In the genomic region with DNA sequence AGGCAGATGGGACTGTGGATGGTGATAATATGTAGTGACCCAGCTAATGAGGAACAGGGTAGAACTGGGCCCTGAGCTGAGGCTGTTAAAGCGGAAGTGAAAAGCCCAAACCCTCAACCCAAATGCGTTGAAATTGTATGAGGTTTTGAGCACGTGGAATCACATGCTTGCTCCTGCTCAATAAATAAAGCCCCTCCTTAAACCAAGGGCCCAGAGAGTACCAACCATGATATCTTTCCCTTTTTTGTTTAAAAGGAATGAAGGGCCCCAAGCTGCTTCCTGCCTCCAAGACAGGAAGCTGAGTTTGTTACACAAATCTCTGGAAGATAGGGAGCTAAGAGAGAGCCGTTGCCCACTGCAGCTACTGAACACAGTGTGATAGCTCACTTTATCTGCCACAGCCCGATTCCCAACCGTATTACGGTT, we compare ENCODE assay signal across 9 mouse cellular contexts. TPM values are rescaled to one million over a fixed set of nuclear protein-coding genes. Genes with fewer than 3 reads are reported as not detected.
DNase-seq lines count a peak whose midpoint lies in the region; ATAC-seq and TF ChIP-seq lines count a peak whose summit lies in the region.
"Had no signal": no experiment of that assay in that cellular context is flagged by ENCODE, and none has a peak within 500 bp of the region (broad histone marks: within the 10 kb centered on the region; RNA-seq: fewer than 3 reads in every experiment).

No protein-coding gene starts in this region.

- TF ChIP-seq CTCF in liver, embryonic 14.5 days (IDR thresholded peaks at IDR 0.05; ENCODE audit: low read depth) = no peak

- peak; percentile 29; the same call in 1 of the 2 replicates for ATAC-seq in neural tube, embryonic 13.5 days (ENCODE audit: low read depth)
- peak; percentile 50 for ATAC-seq in erythroid progenitor cell, adult 5-6 weeks (replicated peaks; ENCODE audit: low FRiP score, poor library complexity, severe bottlenecking)
- ATAC-seq in liver, embryonic 14.5 days (ENCODE audit: insufficient read depth) = peak; percentile 61
- ATAC-seq: midbrain, embryonic 15.5 days had no signal

- H3K4me2 ChIP-seq in neural tube, embryonic 13.5 days = no peak overlapping the region
- H3K4me2 ChIP-seq in liver, embryonic 14.5 days (ENCODE audit: low read depth) = peak overlapping the region; percentile 63
- H3K4me2 ChIP-seq: midbrain, embryonic 15.5 days had no signal

- H3K4me1 ChIP-seq in neural tube, embryonic 13.5 days (replicated peaks) = peaks cover 43% of the 10 kb centered on the region
- H3K4me1 ChIP-seq in liver, embryonic 14.5 days (replicated peaks; ENCODE audit: control insufficient read depth in 2 of 2, insufficient read depth in 2 of 2, low read length in 1 of 2) = peaks cover 56 to 66% of the 10 kb centered on the region in 2 experiments

- H3K27me3 ChIP-seq in neural tube, embryonic 13.5 days = no peaks in the 10 kb centered on the region
- no peaks in the 10 kb centered on the region for H3K27me3 ChIP-seq in liver, embryonic 14.5 days (ENCODE audit: control insufficient read depth, insufficient read depth, low read length)
- no peaks in the 10 kb centered on the region for H3K27me3 ChIP-seq in splenic B cell, adult 2 months (ENCODE audit: control insufficient read depth, insufficient read depth, low read length, poor library complexity, severe bottlenecking)
- H3K27me3 ChIP-seq: midbrain, embryonic 15.5 days had no signal

- no peak overlapping the region for H3K9ac ChIP-seq in neural tube, embryonic 13.5 days
- H3K9ac ChIP-seq in liver, embryonic 14.5 days (replicated peaks) = peak overlapping the region; percentile 44
- H3K9ac ChIP-seq: midbrain, embryonic 15.5 days had no signal

- peak overlapping the region; percentile 33 for H3K27ac ChIP-seq in neural tube, embryonic 13.5 days (replicated peaks)
- peak overlapping the region; percentile 82 for H3K27ac ChIP-seq in liver, embryonic 14.5 days
- H3K27ac ChIP-seq: midbrain, embryonic 15.5 days had no signal

- peaks cover 10% of the 10 kb centered on the region; the same call in 1 of the 2 replicates for H3K36me3 ChIP-seq in neural tube, embryonic 13.5 days
- no peaks in the 10 kb centered on the region for H3K36me3 ChIP-seq in liver, embryonic 14.5 days (replicated peaks; ENCODE audit: control insufficient read depth, insufficient read depth, low read depth)
- H3K36me3 ChIP-seq in splenic B cell, adult 2 months (ENCODE audit: control insufficient read depth, insufficient read depth, low read length, poor library complexity, severe bottlenecking) = no peaks in the 10 kb centered on the region
- H3K36me3 ChIP-seq: midbrain, embryonic 15.5 days had no signal

- WGBS in neural tube, embryonic 13.5 days = 63% methylated on average over 7 of the region's 7 CpGs
- WGBS in liver, embryonic 14.5 days (ENCODE audit: insufficient replicate concordance) = 5% methylated on average over 7 of the region's 7 CpGs

- H3K9me3 ChIP-seq in neural tube, embryonic 13.5 days = no peaks in the 10 kb centered on the region
- H3K9me3 ChIP-seq in liver, embryonic 14.5 days (ENCODE audit: control insufficient read depth, low read length) = no peaks in the 10 kb centered on the region
- H3K9me3 ChIP-seq: midbrain, embryonic 15.5 days had no signal

- DNase-seq in neural tube, embryonic 10.5 days (ENCODE audit: extremely low spot score, low spot score) = no peak
- peak in 2 of 3 experiments; percentile 57 to 63 for DNase-seq in liver, embryonic 14.5 days (ENCODE audit: low read depth in 3 of 3, low spot score in 3 of 3)
- peak; percentile 88 for DNase-seq in splenic B cell, adult 2 months (ENCODE audit: low read depth, low spot score)
- no peak for DNase-seq in adrenal gland, postnatal 25 days
- no peak for DNase-seq in Muller cell, postnatal 12 days (ENCODE audit: inconsistent ontology term)
- DNase-seq: thymus, postnatal 14 days had no signal

- TF ChIP-seq EP300 in liver, embryonic 14.5 days (IDR thresholded peaks at IDR 0.05; ENCODE audit: low read depth) = peak; percentile 91

- H3K4me3 ChIP-seq in neural tube, embryonic 13.5 days = no peak overlapping the region
- 0 out of 4 replicates have a peak overlapping the region, but pooled peaks of 1 of the 2 experiments have one; percentile 4 for H3K4me3 ChIP-seq in liver, embryonic 14.5 days (ENCODE audit: insufficient read depth in 1 of 2, low read depth in 2 of 2, low read length in 2 of 2)
- H3K4me3 ChIP-seq: midbrain, embryonic 15.5 days had no signal

RNA-seq across cellular contexts. Expression of a gene that starts 21.3 kb away (rescaled TPM):
- polyA plus RNA-seq in neural tube, embryonic 13.5 days (2015; fragmentation: Nextera tagmentation; extraction: Ambion mirVana) = 7.1 and 8.1 TPM in 2 replicates
- 18.4 and 29.9 TPM in 2 replicates for total RNA-seq in erythroid progenitor cell, adult 5-6 weeks (2015; ENCODE audit: low replicate concordance)
- 8.7 and 9.5 TPM in 2 replicates for total RNA-seq in erythroid progenitor cell, adult 5-6 weeks (2017; ENCODE audit: low replicate concordance)
- polyA plus RNA-seq in liver, embryonic 14.5 days (2012; rRNA removed) = 1.4 and 2.0 TPM in 2 replicates
- 2.1 and 2.5 TPM in 2 replicates for polyA plus RNA-seq in liver, embryonic 14.5 days (2014; fragmentation: Nextera tagmentation; extraction: Ambion mirVana)
- 1.4 and 1.5 TPM in 2 replicates for total RNA-seq in adrenal gland, postnatal 25 days (2021)

Comparison
In these comparisons a context has a peak if more than half of its experiments do, and no peak if none do; other contexts are left out.
1. DNase-seq: peak in liver, embryonic 14.5 days (2 of 3) and splenic B cell, adult 2 months (single experiment); none in neural tube, embryonic 10.5 days (single experiment), adrenal gland, postnatal 25 days (single experiment) and Muller cell, postnatal 12 days (single experiment).
2. Peak in every context shown above with its lines, with median percentiles within 50 percentile points of each other: ATAC-seq.